Mouse (Mus musculus): ENCODE measurements around the gene Nodal.

- no peak for TF ChIP-seq CTCF (IDR thresholded peaks at IDR 0.05; ENCODE audit: low read depth, low read length)
- TF ChIP-seq POLR2A (IDR thresholded peaks at IDR 0.05; ENCODE audit: insufficient read depth, low read length) = no peak
Measured at GRCm38 (mm10) chr10:61419146-61419545, 1.4 kb downstream of the Nodal start.

Measured in ES-Bruce4 (cell line).